Mouse (Mus musculus): ENCODE results near the gene Ccnd3. TPM values are rescaled to one million over a fixed set of nuclear protein-coding genes. Genes with fewer than 3 reads are reported as not detected.
A peak's percentile ranks its signal among the peaks of the same experiment; 100 is the strongest.

Gene Ccnd3
- polyA plus RNA-seq (2015; fragmentation: Nextera tagmentation; extraction: Ambion mirVana), result 272 and 294 TPM in 2 replicates

GRCm38 (mm10) chr17:47504941-47505346 is at the start of gene Ccnd3:
Ccnd3 (plus strand) TSS chr17:47505051.
- WGBS, result 1% methylated on average over 22 of the region's 22 CpGs
- Histone ChIP-seq H3K9me3 (replicated peaks) (no peaks in the 10 kb centered on the region), H3K27me3 (no peaks in the 10 kb centered on the region), H3K27ac (peak within 1 kb of the TSS; percentile 76), H3K9ac (peak within 1 kb of the TSS; percentile 53), H3K4me1 (peaks cover 51% of the 10 kb centered on the region), H3K36me3 (peaks cover 11% of the 10 kb centered on the region), H3K4me3 (replicated peaks) (peak within 1 kb of the TSS; percentile 50), H3K4me2 (peak within 1 kb of the TSS; percentile 80)
- 0 out of 2 replicates have a peak, but pooled peaks have one; percentile 7 for ATAC-seq (replicated peaks; ENCODE audit: low FRiP score)

- H3K27me3 ChIP-seq, result no peaks in the 10 kb centered on the region
- H3K4me1 ChIP-seq, result peaks cover 39% of the 10 kb centered on the region
- WGBS, result 67% methylated on average over 13 of the region's 13 CpGs
- H3K27ac ChIP-seq, result no peak overlapping the region
- no peak overlapping the region for H3K4me3 ChIP-seq (replicated peaks)
- H3K9ac ChIP-seq, result no peak overlapping the region
- no peaks in the 10 kb centered on the region for H3K9me3 ChIP-seq (replicated peaks)
- H3K36me3 ChIP-seq, result no peaks in the 10 kb centered on the region
- no peak for ATAC-seq (replicated peaks; ENCODE audit: low FRiP score)
- H3K4me2 ChIP-seq, result no peak overlapping the region
Observed at GRCm38 (mm10) chr17:47458310-47458709, 46.5 kb upstream of the Ccnd3 start.

- Histone ChIP-seq H3K4me1 (peaks cover 40% of the 10 kb centered on the region), H3K4me3 (replicated peaks) (no peak overlapping the region), H3K9ac (no peak overlapping the region), H3K4me2 (no peak overlapping the region), H3K9me3 (replicated peaks) (no peaks in the 10 kb centered on the region), H3K36me3 (no peaks in the 10 kb centered on the region), H3K27me3 (no peaks in the 10 kb centered on the region), H3K27ac (no peak overlapping the region)
- ATAC-seq (replicated peaks; ENCODE audit: low FRiP score), result no peak
- 68% methylated on average over 2 of the region's 2 CpGs for WGBS
Observed at GRCm38 (mm10) chr17:47458936-47459335, 45.9 kb upstream of the Ccnd3 start.

GRCm38 (mm10) chr17:47459341-47459919 is 45.4 kb upstream of the Ccnd3 start:
- Histone ChIP-seq H3K27ac (no peak overlapping the region), H3K36me3 (no peaks in the 10 kb centered on the region), H3K4me1 (peaks cover 40% of the 10 kb centered on the region), H3K4me2 (no peak overlapping the region), H3K9me3 (replicated peaks) (no peaks in the 10 kb centered on the region), H3K27me3 (no peaks in the 10 kb centered on the region), H3K4me3 (replicated peaks) (no peak overlapping the region), H3K9ac (no peak overlapping the region)
- no peak for ATAC-seq (replicated peaks; ENCODE audit: low FRiP score)
- WGBS, result 75% methylated on average over 3 of the region's 3 CpGs

- H3K4me2 ChIP-seq, result no peak overlapping the region
- H3K36me3 ChIP-seq, result no peaks in the 10 kb centered on the region
- H3K9ac ChIP-seq, result no peak overlapping the region
- no peaks in the 10 kb centered on the region for H3K9me3 ChIP-seq (replicated peaks)
- 75% methylated on average over 3 of the region's 3 CpGs for WGBS
- H3K27me3 ChIP-seq, result no peaks in the 10 kb centered on the region; the same call in 1 of the 2 replicates
- no peak for ATAC-seq (replicated peaks; ENCODE audit: low FRiP score)
- peaks cover 53% of the 10 kb centered on the region for H3K4me1 ChIP-seq
- H3K4me3 ChIP-seq (replicated peaks), result no peak overlapping the region
- H3K27ac ChIP-seq, result 0 out of 2 replicates have a peak overlapping the region, but pooled peaks have one; percentile 3
Observed at GRCm38 (mm10) chr17:47461688-47462087, 43.2 kb upstream of the Ccnd3 start.

- Histone ChIP-seq H3K4me1 (peaks cover 54% of the 10 kb centered on the region), H3K27ac (0 out of 2 replicates have a peak overlapping the region, but pooled peaks have one; percentile 16), H3K4me3 (replicated peaks) (no peak overlapping the region), H3K9me3 (replicated peaks) (no peaks in the 10 kb centered on the region), H3K36me3 (no peaks in the 10 kb centered on the region), H3K9ac (no peak overlapping the region), H3K4me2 (no peak overlapping the region), H3K27me3 (peaks cover 5% of the 10 kb centered on the region)
- no peak for ATAC-seq (replicated peaks; ENCODE audit: low FRiP score)
- 83% methylated on average over 7 of the region's 7 CpGs for WGBS
Observed at GRCm38 (mm10) chr17:47462209-47462608, 42.6 kb upstream of the Ccnd3 start.

- H3K4me3 ChIP-seq (replicated peaks), result no peak overlapping the region
- no peaks in the 10 kb centered on the region for H3K9me3 ChIP-seq (replicated peaks)
- no peaks in the 10 kb centered on the region for H3K36me3 ChIP-seq
- no peak for ATAC-seq (replicated peaks; ENCODE audit: low FRiP score)
- H3K4me2 ChIP-seq, result no peak overlapping the region
- H3K27me3 ChIP-seq, result peaks cover 11% of the 10 kb centered on the region
- H3K9ac ChIP-seq, result no peak overlapping the region
- H3K4me1 ChIP-seq, result peaks cover 56% of the 10 kb centered on the region
- 43% methylated on average over 9 of the region's 9 CpGs for WGBS
- H3K27ac ChIP-seq, result 0 out of 2 replicates have a peak overlapping the region, but pooled peaks have one; percentile 18
Observed at GRCm38 (mm10) chr17:47462728-47463388, 42.0 kb upstream of the Ccnd3 start.

GRCm38 (mm10) chr17:47464248-47464965 is 40.4 kb upstream of the Ccnd3 start:
- peak overlapping the region; percentile 11 for H3K27ac ChIP-seq

GRCm38 (mm10) chr17:47465016-47465415 is 39.8 kb upstream of the Ccnd3 start:
- no peak overlapping the region for H3K27ac ChIP-seq
- H3K9ac ChIP-seq, result no peak overlapping the region
- no peak for ATAC-seq (replicated peaks; ENCODE audit: low FRiP score)
- WGBS, result 86% methylated on average over 11 of the region's 11 CpGs
- peaks cover 29% of the 10 kb centered on the region for H3K27me3 ChIP-seq
- H3K4me1 ChIP-seq, result peaks cover 70% of the 10 kb centered on the region
- no peak overlapping the region for H3K4me3 ChIP-seq (replicated peaks)
- no peaks in the 10 kb centered on the region for H3K9me3 ChIP-seq (replicated peaks)
- H3K36me3 ChIP-seq, result no peaks in the 10 kb centered on the region
- H3K4me2 ChIP-seq, result no peak overlapping the region

More at GRCm38 (mm10) chr17:47464248-47464965, 40.4 kb upstream of the Ccnd3 start:
- ATAC-seq (replicated peaks; ENCODE audit: low FRiP score), result no peak
- peaks cover 70% of the 10 kb centered on the region for H3K4me1 ChIP-seq
- no peaks in the 10 kb centered on the region for H3K9me3 ChIP-seq (replicated peaks)
- no peak overlapping the region for H3K4me2 ChIP-seq
- no peak overlapping the region for H3K4me3 ChIP-seq (replicated peaks)
- H3K9ac ChIP-seq, result no peak overlapping the region
- no peaks in the 10 kb centered on the region for H3K36me3 ChIP-seq
- H3K27me3 ChIP-seq, result peaks cover 27% of the 10 kb centered on the region
- 48% methylated on average over 12 of the region's 12 CpGs for WGBS

- H3K4me1 ChIP-seq, result peaks cover 71% of the 10 kb centered on the region
- WGBS, result 23% methylated on average over 9 of the region's 9 CpGs
Observed at GRCm38 (mm10) chr17:47466284-47466683, 38.6 kb upstream of the Ccnd3 start.

GRCm38 (mm10) chr17:47467659-47468058 is 37.2 kb upstream of the Ccnd3 start:
- Histone ChIP-seq H3K9me3 (replicated peaks) (no peaks in the 10 kb centered on the region), H3K27me3 (peaks cover 29% of the 10 kb centered on the region), H3K4me1 (peaks cover 68% of the 10 kb centered on the region), H3K4me3 (replicated peaks) (no peak overlapping the region), H3K36me3 (no peaks in the 10 kb centered on the region), H3K4me2 (peak overlapping the region; percentile 50; the same call in 1 of the 2 replicates), H3K27ac (no peak overlapping the region), H3K9ac (no peak overlapping the region)
- 64% methylated on average over 11 of the region's 11 CpGs for WGBS
- ATAC-seq (replicated peaks; ENCODE audit: low FRiP score), result no peak

More at GRCm38 (mm10) chr17:47466284-47466683, 38.6 kb upstream of the Ccnd3 start:
- H3K4me3 ChIP-seq (replicated peaks), result no peak overlapping the region
- H3K9ac ChIP-seq, result no peak overlapping the region
- no peaks in the 10 kb centered on the region for H3K9me3 ChIP-seq (replicated peaks)
- ATAC-seq (replicated peaks; ENCODE audit: low FRiP score), result no peak
- H3K27me3 ChIP-seq, result peaks cover 29% of the 10 kb centered on the region
- no peaks in the 10 kb centered on the region for H3K36me3 ChIP-seq
- peak overlapping the region; percentile 18; the same call in 1 of the 2 replicates for H3K4me2 ChIP-seq
- H3K27ac ChIP-seq, result no peak overlapping the region

- Histone ChIP-seq H3K4me3 (replicated peaks) (peak overlapping the region; percentile 34), H3K36me3 (no peaks in the 10 kb centered on the region), H3K27ac (no peak overlapping the region), H3K4me1 (peaks cover 68% of the 10 kb centered on the region), H3K9me3 (replicated peaks) (no peaks in the 10 kb centered on the region), H3K4me2 (peak overlapping the region; percentile 50), H3K27me3 (peaks cover 29% of the 10 kb centered on the region), H3K9ac (peak overlapping the region; percentile 21; the same call in 1 of the 2 replicates)
- ATAC-seq (replicated peaks; ENCODE audit: low FRiP score), result no peak
- 16% methylated on average over 14 of the region's 14 CpGs for WGBS
Observed at GRCm38 (mm10) chr17:47468063-47468462, 36.8 kb upstream of the Ccnd3 start.

Data from kidney, embryonic 15.5 days (tissue).